Mouse (Mus musculus) activated CD4-positive, CD25-positive, alpha-beta regulatory T cell (primary cell): ENCODE measurements around the gene Speg. TPM values are rescaled to one million over a fixed set of nuclear protein-coding genes. Genes with fewer than 3 reads are reported as not detected.

Source experiments
- polyA plus RNA-seq, 2 experiments: library from polyadenylated mRNA; unstranded; fragments of 100-300 nt; shearing (Covaris generic); gene quantifications; one replicate each; pipeline ENCODE4 v1.2.1; 2017

Speg gene
- under 1 TPM; 0.29 to 0.54 TPM for polyA plus RNA-seq

GRCm38 (mm10) chr1:75374950-75375936, at the start of gene Speg:
TSS of gene Speg (plus strand) at chr1:75375297.

GRCm38 (mm10) chr1:75360112-75361031, 14.7 kb upstream of the Speg start, which contains the start of gene Des:
TSS of gene Des (plus strand) at chr1:75360329.

GRCm38 (mm10) chr1:75435475-75436328, 60.6 kb downstream of the Speg start, which contains the start of gene Gmppa:
TSS of gene Gmppa (plus strand) at chr1:75435930.

GRCm38 (mm10) chr1:75450314-75451005, 75.4 kb downstream of the Speg start, which contains the start of gene Asic4:
TSS of gene Asic4 (plus strand) at chr1:75450436.

GRCm38 (mm10) chr1:75478916-75479634, 104.0 kb downstream of the Speg start, which contains the start of the genes Chpf and Tmem198:
TSS of gene Chpf (minus strand) at chr1:75479307.
TSS of gene Tmem198 (plus strand) at chr1:75479532.

Other genes with a start within 250 kb of the Speg start
- under 1 TPM; 0.43 to 0.50 TPM for gene Slc23a3, start 241.4 kb upstream of the Speg start, polyA plus RNA-seq
- gene Cnppd1, start 232.6 kb upstream of the Speg start, polyA plus RNA-seq = 100 to 1,000 TPM; 145 to 164 TPM
- gene Retreg2, start 232.5 kb upstream of the Speg start, polyA plus RNA-seq = 100 to 1,000 TPM in 1 of 2 experiments, 10 to 100 TPM in 1; 80.2 to 109 TPM
- 10 to 100 TPM; 69.6 to 84.5 TPM for gene Zfand2b, start 206.7 kb upstream of the Speg start, polyA plus RNA-seq
- 1 to 10 TPM; 2.4 to 6.6 TPM for gene Abcb6, start 194.9 kb upstream of the Speg start, polyA plus RNA-seq
- 10 to 100 TPM; 25.2 to 30.8 TPM for gene Ankzf1, start 183.1 kb upstream of the Speg start, polyA plus RNA-seq
- 10 to 100 TPM; 21.3 to 23.5 TPM for gene Atg9a, start 183.1 kb upstream of the Speg start, polyA plus RNA-seq
- gene Glb1l, start 164.5 kb upstream of the Speg start, polyA plus RNA-seq = 10 to 100 TPM in 1 of 2 experiments, 1 to 10 TPM in 1; 8.6 to 14.6 TPM
- 100 to 1,000 TPM in 1 of 2 experiments, 10 to 100 TPM in 1; 92.3 to 125 TPM for gene Stk16, start 164.5 kb upstream of the Speg start, polyA plus RNA-seq
- 100 to 1,000 TPM; 213 to 315 TPM for gene Tuba4a, start 155.4 kb upstream of the Speg start, polyA plus RNA-seq
- not detected for gene A630095N17Rik, start 143.2 kb upstream of the Speg start, polyA plus RNA-seq
- gene Dnajb2, start 138.9 kb upstream of the Speg start, polyA plus RNA-seq = 10 to 100 TPM; 10.8 to 14.4 TPM
- gene Ptprn, start 110.8 kb upstream of the Speg start, polyA plus RNA-seq = under 1 TPM; 0.18 to 0.71 TPM
- not detected for gene Resp18, start 96.9 kb upstream of the Speg start, polyA plus RNA-seq
- 10 to 100 TPM; 71.2 TPM for gene Dnpep, start 57.3 kb upstream of the Speg start, polyA plus RNA-seq
- under 1 TPM in 1 of 2 experiments, not detected in 1; 0.16 TPM for gene Des, start 15.0 kb upstream of the Speg start, polyA plus RNA-seq
- gene Gmppa, start 60.6 kb downstream of the Speg start, polyA plus RNA-seq = 10 to 100 TPM; 68.6 to 74.4 TPM
- gene Asic4, start 75.1 kb downstream of the Speg start, polyA plus RNA-seq = under 1 TPM in 1 of 2 experiments, not detected in 1; 0.07 TPM
- gene Chpf, start 104.0 kb downstream of the Speg start, polyA plus RNA-seq = 10 to 100 TPM; 24.7 to 38.0 TPM
- gene Tmem198, start 104.2 kb downstream of the Speg start, polyA plus RNA-seq = 1 to 10 TPM in 1 of 2 experiments, under 1 TPM in 1; 0.98 to 2.0 TPM
- under 1 TPM in 1 of 2 experiments, not detected in 1; 0.10 TPM for gene Obsl1, start 131.2 kb downstream of the Speg start, polyA plus RNA-seq
- gene Inha, start 131.8 kb downstream of the Speg start, polyA plus RNA-seq = not detected
- 10 to 100 TPM; 17.0 to 21.3 TPM for gene Stk11ip, start 146.2 kb downstream of the Speg start, polyA plus RNA-seq
- gene Slc4a3, start 171.0 kb downstream of the Speg start, polyA plus RNA-seq = under 1 TPM in 1 of 2 experiments, not detected in 1; 0.05 TPM